Mouse (Mus musculus) adrenal gland (tissue): ENCODE measurements around the gene Icmt.

Source experiments
- intact Hi-C: fragments of 180-260 bp; cut with DNase I; formaldehyde crosslinking; loops from one replicate; pipeline ENCODE4 v1.15.1; 2025

Icmt gene

DNA sequence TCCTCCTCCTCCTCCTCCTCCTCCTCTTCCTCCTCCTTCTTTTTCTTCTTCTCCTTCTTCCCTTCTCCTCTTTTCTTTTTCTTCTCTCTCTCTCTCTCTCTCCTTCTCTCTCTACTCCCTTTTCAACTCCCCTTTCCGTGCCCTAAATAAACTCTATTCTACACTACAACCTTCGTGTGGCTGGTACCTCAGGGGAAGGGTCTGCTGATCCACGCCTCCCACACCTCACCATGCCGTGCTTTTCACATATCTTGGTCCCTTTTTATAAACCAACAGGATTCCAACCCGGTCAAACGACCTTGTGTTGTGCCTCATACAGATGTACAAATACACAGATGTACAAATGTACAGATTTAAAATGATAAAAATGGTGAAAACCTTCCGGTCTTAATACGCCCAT lies 656 bp upstream of the Icmt start:
- intact Hi-C loops: no loop called here

DNA sequence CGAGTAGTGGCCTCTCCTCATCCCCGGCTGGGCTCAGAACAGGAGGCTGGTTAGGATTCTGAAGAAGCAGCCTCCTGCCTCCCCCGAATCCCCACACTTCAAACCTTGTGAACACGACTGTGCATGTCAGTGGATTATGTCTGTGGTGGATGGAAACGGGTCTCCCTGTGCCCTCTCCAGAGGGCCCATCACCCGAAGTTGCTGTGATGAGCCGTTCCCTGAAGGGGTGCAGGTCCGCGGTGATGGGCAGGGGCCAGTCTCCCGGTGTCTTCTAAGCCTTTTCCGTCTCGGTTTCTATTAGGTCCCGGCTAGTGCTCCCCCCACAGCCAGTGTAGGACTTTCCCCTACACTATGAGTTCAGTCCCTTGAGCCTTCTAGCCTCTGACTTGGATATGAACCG lies 1.8 kb downstream of the Icmt start:
- intact Hi-C loops: no loop called here

DNA sequence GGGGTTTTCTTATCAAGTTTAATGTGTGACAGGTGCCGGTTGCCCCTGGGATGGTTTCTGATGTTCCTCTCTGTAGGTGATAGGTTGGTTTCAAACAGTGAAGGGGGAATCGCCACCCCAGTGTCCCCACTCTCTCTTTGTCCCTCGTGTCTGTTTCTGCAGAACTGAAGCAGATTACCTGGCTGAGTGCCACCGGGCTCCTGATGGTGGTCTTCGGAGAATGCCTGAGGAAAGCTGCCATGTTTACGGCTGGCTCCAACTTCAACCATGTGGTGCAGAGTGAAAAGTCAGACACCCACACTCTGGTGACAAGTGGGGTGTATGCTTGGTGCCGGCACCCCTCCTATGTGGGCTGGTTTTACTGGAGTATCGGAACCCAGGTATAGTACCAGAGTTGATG lies 3.3 kb downstream of the Icmt start:
- intact Hi-C loops: no loop called here

DNA sequence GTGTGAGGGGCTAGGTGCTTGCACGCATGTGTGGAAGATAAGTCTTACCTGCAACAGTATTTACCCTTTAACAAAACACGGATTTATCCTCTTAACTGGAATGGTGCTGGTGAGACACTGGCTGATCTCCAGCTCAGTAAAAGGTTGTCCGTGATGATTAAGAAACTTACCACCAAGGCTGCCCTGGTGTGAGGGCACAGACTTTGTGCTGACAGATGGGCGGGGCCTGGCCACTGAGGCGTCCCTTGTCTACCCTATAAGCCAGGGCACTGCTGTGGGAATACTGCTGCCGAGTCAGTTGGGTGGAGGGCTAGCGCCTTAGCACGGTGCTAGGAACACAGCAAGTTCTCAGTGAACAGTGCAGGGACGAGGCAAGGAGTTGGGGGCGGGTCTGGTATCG lies 5.0 kb downstream of the Icmt start:
- intact Hi-C loops: no loop called here

DNA sequence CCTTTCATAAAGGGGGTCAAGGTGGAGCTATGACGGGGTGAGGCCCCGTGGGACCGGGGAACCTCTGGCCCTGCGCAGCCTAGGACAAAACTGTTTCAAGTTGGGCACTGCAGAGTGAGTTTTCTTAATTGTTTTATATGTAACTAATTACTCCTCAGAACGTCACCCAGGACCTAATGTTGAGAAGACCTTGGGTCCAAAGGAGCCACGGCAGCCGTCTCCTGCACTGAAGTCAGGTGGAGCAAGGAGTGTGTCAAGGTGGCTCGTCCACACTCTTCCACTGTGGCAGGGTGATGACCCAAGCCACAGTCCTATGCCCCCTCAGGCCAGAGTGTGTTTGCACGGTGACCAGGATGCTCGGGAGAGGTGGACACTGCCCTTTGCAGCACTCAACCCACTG lies 6.1 kb downstream of the Icmt start:
- intact Hi-C loops: no loop called here

DNA sequence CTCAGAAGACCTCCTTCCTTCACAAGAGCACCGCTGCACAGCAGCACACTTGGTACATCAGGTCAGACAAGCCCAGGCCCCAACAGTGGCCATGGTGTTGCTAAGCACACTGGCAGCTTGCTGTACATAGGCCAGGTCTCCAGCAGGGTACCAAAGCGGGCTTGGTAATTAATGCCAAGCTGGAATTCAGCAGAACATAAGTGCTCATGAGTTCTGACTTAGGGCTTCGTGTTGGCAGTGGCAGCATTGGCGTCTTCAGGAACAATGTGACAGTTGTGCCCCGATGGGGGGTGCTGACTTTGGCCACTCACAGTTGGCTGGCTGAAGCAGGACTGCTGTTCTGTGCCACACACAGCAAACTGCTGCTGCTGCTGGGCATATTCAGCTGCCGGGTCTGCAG lies 7.7 kb downstream of the Icmt start:
- intact Hi-C loops: no loop called here

DNA sequence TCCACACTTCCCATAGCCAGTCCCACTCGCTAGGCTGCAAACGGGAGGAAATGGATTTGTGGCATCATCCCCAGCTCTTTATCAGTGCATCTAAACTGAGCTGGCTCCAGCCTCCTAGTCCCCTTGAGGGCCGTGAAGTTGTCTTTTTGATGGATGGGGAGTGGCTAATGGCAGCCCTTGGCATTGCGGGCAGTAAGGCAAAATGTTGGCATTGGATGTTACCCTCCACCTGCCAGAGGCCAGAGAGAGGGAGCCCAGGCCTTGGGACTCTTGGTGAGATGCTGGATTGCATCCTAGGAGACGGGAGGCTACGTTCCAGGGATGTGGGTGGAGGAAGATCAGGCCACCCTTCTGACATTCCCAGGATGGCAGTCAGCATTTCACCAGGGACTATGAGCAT lies 9.0 kb downstream of the Icmt start:
- intact Hi-C loops: no loop called here

DNA sequence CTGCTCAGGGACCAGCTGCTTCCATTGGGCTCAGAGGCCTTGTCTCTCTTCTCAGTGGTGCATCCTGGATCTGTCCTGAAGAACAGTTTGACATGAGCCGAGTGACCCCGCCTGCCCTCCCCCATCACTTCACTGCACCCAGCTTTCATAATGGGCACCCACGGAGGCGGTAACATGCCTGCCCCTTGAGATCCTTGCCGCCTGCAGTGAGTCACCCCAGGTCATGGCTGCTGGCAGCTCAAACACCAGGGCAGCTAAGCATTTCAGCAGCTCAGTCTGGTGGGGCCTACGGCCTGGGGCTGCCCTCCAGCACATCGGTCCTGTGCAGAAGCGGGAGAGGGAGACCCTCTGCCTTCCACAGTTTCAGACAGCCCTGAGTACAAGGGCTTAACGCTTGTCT lies 10.5 kb downstream of the Icmt start:
- intact Hi-C loops: no loop called here

DNA sequence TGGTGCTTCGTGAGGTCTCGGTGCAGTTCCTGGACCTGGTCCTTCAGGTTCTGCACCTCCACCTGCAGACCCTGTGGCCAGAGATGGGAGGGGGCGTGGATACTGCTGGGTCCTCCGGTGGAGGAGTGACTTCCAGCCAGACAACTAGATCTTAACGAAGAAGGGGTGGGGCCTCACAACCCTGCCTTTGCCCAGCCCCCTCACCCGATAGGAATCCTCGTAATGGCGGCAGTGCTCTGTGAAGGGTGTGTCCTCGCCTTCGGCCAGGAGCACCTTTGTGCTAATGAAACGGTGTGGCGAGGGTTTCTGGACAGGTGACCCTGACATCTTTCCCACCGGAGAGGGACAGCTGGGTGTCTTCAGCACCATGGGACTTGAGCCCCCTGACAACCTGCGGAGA lies 15.2 kb downstream of the Icmt start:
- intact Hi-C loops: no loop called here

DNA sequence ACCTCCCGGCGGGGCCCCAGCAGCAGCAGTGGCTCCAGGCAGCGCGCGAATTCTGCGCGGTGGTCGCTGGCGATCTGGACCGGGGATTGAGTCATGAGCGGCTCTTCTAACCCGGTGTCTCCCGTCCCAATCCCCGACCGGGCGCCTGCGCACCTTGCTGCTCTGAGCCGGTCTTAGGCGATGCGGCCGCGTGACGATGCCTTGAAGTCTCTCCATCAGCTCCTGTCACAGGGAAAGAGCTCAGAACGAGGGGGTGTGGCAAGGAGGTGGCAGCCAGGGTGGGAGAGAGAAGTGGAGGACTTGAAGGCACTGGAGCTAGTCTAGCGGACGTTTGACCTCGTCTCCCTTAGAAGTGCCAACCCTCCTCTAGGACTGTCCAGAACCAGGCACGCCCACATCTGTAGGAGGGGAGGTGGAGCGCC lies 16.2 kb downstream of the Icmt start:
- intact Hi-C loops: no loop called here

DNA sequence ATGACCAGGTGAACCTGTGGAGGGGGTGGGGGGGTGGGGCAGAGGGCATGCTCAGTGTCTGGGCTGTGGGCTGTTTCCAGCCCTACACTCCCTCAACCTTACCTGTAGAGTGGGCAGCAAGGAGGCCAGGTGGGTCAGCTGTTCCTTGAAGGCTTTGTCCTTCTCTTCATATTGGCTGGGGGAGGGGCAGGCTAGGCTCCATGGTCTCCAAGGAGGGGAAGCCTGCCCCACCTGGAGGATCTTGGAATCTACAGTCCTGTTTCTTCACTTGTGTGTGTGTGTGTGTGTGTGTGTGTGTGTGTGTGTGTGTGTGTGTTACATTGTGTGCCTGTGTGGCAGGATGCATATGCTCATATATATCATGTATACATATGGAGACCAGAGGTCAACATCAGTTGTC lies 16.9 kb downstream of the Icmt start:
- intact Hi-C loops: no loop called here

DNA sequence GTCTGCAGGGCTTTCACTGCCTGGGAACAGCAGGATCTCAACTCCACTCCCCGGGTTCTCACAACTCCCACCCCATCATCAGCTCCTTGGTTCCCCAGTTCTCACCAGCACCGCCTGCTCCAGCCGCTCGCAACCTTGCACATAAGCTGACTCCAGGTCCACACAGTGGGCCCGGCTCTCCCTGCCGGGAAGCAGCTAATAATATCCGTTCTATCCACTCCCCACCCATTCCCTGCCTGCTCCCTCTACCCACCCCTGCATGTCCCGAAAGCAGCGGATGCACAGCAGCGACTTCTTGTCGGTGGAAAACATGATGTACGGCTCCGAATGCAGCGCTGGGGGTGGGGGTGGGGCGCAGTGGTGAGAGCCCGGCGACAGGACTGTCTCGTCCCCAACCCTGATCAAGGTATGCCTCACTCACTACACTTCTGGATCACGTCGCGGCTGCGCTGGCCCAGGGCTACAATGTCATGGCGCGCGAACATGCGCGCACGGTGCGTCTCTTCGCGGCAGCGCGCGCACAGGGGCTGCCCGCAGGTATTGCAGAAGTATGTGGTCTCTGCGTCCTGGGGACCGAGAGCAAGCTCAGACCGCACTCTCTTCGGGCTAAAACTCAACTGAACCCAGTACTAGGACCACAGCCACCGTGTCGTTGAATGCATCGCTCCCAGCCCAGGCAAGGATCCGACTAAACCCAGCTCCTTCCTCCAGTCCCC lies 18.6 kb downstream of the Icmt start:
- intact Hi-C loops: no loop called here

DNA sequence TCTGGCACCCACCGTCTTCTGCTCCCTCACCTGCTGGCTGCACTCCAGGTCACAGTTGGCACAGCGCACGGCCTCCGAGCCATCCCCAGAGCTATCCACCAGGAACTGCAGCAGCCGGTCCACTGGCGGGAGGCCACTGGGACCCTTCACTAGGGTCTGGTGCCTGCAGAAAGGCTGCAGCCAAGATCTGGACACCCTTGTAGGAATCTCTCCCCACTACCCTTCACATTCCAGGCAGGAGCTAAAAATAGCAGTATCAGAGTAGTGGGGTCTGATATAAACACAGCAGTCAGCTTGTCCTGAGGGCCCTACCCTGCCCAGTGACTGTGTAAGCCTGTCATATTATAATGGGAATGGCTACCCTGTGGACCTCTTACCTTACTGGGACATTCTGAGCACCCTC lies 20.6 kb downstream of the Icmt start:
- intact Hi-C loops: no loop called here

DNA sequence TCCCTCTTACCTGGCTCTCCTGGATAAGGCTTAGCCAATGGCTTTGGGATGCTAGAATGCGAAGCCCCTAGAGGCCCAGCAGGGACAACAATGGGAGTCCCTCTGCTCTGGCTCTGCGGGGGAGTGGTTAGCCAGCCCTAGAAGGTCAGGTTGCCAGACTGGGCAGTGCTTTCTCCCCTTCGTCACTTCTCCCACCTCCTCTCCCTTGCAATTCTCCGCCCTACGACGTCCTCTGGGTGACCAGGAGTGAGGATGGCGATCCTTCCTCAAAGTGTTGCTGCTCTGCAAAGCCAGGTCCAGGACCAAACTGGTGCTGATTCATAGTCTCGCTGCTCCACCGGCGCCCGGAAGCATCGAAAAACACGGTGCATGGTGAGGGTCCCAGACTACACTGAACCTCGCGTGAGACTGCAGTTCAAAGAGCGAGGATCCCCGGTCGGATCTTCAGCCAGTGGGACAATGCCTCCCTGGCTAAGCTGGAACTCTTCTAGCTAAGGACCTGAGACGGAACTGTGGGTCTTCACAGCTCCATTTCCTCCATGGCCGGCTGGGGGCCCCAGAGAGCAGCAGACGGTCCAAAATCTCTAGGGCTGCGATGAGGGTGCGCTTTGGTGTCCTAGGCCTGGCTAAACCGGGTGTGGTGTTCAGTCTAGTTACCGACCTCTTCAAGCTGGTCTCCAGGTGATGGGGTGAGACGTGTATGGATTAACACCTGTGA lies 21.6 kb downstream of the Icmt start, which contains the start of gene Rnf207:
Gene Rnf207, minus strand, starts transcription at position 477 of the 718 bp plus-strand sequence.
- intact Hi-C loops: no loop called here

DNA sequence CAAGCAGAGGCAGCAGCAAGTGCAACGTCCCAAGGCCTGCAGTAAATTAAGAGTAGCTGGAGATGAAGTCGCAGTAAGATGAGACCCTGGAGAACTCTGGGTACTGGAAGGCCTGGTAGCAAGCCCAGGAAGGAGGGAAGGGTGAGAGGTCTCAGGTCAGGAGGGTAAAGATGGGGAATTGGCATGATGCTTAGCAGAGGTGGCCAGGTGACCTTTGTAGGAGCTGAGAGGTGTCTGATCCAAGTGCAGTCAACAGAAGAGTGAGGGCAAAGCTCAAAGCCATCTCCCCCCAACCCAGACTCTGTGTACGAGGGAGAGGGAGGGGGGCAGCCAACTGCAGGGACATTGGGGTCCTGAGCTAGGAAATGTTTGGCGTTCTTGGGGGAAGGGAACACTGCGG lies 24.4 kb downstream of the Icmt start:
- intact Hi-C loops: no loop called here

DNA sequence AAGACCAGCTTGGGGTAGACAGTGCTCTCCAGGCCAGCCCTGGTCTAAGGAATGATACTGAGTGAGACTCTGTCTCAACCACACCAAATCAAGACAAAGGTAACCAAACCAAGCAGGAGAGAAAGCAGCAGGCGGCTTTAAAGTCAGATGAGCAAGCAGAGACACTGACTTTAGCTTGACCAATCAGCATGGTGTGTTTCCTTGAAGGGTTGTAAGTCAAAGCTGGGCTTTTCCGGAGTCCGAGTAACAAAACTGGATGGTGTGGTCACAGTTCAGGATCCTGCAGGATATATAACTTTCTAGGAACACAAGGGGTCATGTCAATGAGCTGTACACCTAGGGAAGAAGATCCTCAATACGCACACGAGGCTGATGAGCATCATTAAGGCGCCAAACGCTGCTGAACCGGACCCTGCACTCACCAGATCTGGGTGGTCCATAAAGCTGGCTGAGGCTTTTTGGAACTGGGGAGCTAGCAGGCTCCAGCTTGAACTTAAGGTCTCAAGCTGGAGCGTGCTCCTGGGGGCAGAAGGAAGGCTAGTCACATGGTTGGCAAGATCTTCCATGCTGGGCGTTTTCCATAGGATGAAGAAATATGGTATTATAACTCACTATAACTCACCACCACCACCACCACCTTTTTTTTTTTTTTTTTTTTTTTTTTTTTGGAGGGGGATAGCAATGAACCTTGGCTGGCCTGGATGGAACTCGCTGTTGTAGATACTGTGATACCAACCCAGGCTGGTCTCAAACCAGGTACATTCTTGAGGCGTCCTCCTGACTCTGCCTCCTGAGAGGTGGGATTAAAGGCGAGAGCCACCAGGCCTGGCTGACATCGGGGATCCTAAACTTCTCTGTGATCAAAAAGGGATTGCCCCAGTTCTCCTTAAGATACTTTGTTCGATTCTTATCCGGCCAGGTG lies 27.9 kb downstream of the Icmt start:
- intact Hi-C loops: loop anchor here (5.0 kb wide), 1 partner anchor 162 kb away; no protein-coding TSS in a partner anchor

DNA sequence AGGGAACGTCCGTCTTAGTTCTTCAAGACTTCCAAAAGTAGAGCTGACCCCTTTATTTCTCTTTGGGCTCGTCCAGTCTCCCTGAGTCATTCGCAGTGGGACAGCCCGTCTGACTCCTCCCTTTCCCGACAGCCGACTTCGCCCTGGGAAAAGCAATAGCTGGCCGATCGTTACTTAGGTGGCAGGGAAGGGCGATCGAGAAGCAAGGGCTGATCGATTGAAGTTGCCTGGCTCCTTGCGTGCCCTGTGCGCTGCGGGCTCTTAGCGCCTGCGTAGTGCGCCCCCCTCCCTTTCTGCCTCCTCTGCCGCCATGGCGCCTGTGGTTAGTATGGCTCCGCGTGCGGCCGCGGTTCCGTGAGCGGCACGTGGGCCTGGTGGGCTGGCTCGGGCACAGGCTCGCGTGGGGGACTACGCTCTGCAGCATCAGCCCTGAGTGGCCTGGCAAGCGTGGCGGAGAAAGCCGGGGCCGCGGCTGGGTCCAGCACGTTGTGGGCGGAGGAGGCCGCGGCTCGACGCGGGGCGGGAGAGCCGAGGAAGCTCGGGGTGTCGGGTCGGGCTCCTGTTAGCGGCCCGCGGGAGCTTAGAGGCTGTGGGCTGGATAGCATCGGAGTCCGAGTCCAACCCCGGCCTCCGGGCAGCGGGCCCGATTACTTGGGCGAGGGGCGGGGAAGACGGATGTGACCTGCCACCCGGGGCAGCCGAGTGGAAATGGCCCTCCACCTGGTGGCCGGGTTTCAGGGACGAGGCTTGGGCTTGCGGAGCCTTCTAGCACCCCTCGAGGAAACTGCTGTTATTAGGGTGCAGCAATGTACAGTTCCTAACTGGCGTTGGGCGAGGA lies 28.8 kb downstream of the Icmt start, which contains the start of gene Rpl22:
Gene Rpl22, plus strand, starts transcription at position 169 of the 838 bp plus-strand sequence.
- intact Hi-C loops: loop anchor here (5.0 kb wide), 1 partner anchor 162 kb away; no protein-coding TSS in a partner anchor

DNA sequence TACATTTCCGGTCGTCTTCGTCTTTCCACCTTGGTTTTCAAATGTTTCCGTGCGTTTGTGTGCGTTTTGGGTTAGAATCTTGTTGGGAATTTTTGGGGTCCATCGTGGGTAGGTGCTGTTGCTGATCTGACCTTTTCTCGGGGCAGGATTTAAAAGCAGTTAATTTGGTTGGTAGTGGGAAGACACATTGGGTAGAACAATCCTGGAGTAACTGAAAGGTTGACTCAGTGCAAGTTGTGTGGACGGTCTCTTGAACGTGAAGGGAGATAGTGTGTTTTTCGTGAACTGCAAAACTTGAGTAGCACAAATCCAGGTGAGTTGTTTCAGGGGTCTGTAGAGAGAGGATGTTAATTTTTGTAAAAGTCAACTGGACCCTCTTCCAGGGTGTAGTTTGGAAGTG lies 29.5 kb downstream of the Icmt start:
- intact Hi-C loops: loop anchor here (5.0 kb wide), 1 partner anchor 161 kb away; no protein-coding TSS in a partner anchor

DNA sequence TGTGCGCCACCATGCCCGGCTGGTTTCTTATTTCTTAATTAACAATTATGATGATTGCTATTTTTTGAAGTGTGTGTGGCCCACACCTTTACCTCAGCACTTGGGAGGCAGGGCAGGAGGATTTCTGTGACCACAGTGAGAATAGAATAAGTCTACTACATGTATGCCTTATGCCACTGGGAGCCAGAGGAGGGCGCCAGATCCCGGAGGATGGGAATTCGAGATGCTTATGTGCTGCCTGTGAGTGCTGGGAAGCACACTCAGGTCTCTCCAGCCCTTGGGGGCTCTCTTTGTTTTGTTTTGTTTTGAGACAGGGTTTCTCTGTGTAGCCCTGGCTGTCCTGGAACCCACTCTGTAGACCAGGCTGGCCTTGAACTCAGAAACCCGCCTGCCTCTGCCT lies 31.7 kb downstream of the Icmt start:
- intact Hi-C loops: loop anchor here (5.0 kb wide), 1 partner anchor 159 kb away; no protein-coding TSS in a partner anchor

DNA sequence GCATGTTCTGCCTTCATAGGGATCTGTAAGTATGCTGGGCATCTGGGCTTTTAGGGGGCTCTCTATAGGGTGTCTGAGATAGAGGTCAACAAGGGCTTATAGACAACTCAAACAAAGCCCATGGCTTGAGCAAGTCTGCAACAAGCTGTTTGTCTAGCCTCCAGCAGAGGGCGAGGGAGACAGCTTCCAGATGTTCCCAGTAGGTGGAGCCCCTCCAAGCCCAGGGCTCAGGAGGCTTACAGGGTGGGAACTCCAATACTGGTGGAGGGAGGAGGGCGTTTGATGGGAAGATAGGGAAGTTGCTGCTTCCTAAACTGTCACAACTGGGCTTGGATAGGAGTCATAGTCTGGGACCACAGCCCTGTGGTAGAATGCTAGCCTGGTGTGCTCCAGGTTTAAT lies 35.9 kb downstream of the Icmt start:
- intact Hi-C loops: loop anchor here (2.0 kb wide), 1 partner anchor 102 kb away; no protein-coding TSS in a partner anchor
